Mouse (Mus musculus) activated CD4-positive, CD25-positive, alpha-beta regulatory T cell, adult 4 months (primary cell): ENCODE measurements at regions not wholly inside any gene's neighbourhood (a gene's known extent, or its start where the extent isn't known, plus 50 kb on each side); places are given as distances from the start of the nearest gene placed in this dataset.
A peak's percentile ranks its signal among the peaks of the same experiment; 100 is the strongest.

ENCODE experiments used
- ATAC-seq: one replicate; pipeline ENCODE4 v1.8.0; 2017

GRCm38 (mm10) chr9:61756224-61756800 is 158.0 kb downstream of the Rplp1 start:
- no peak for ATAC-seq

- no peak for ATAC-seq
Measured at GRCm38 (mm10) chr9:61755311-61755710, 159.0 kb downstream of the Rplp1 start.

- ATAC-seq = peak; percentile 34
Measured at GRCm38 (mm10) chr9:61753795-61754194, 160.5 kb downstream of the Rplp1 start.

GRCm38 (mm10) chr9:61749201-61749600 is 165.1 kb downstream of the Rplp1 start:
- peak; percentile 70 for ATAC-seq

- ATAC-seq = no peak
Measured at GRCm38 (mm10) chr9:61748416-61748815, 165.9 kb downstream of the Rplp1 start.

- no peak for ATAC-seq
Measured at GRCm38 (mm10) chr9:61746401-61746800, 167.9 kb downstream of the Rplp1 start.

GRCm38 (mm10) chr9:61745301-61745801 is 169.0 kb downstream of the Rplp1 start:
- no peak for ATAC-seq

- ATAC-seq = no peak
Measured at GRCm38 (mm10) chr9:61733540-61733939, 180.8 kb downstream of the Rplp1 start.

GRCm38 (mm10) chr9:61732747-61733146 is 181.6 kb downstream of the Rplp1 start:
- ATAC-seq = no peak

- no peak for ATAC-seq
Measured at GRCm38 (mm10) chr9:61728115-61728514, 186.2 kb downstream of the Rplp1 start.

GRCm38 (mm10) chr9:61727651-61728050 is 186.7 kb downstream of the Rplp1 start:
- ATAC-seq = no peak

- ATAC-seq = no peak
Measured at GRCm38 (mm10) chr9:61724070-61724469, 190.3 kb downstream of the Rplp1 start.

GRCm38 (mm10) chr9:61723021-61723581 is 191.2 kb downstream of the Rplp1 start:
- no peak for ATAC-seq

GRCm38 (mm10) chr9:61721851-61722250 is 192.5 kb downstream of the Rplp1 start:
- peak; percentile 62 for ATAC-seq

GRCm38 (mm10) chr9:61721071-61721470 is 193.3 kb downstream of the Rplp1 start:
- no peak for ATAC-seq

- ATAC-seq = no peak
Measured at GRCm38 (mm10) chr9:61720206-61720605, 194.1 kb downstream of the Rplp1 start.

GRCm38 (mm10) chr9:61716751-61717150 is 197.6 kb downstream of the Rplp1 start:
- no peak for ATAC-seq

- ATAC-seq = no peak
Measured at GRCm38 (mm10) chr9:61714331-61715035, 199.9 kb downstream of the Rplp1 start.

GRCm38 (mm10) chr9:61713806-61714205 is 200.5 kb downstream of the Rplp1 start:
- no peak for ATAC-seq

- no peak for ATAC-seq
Measured at GRCm38 (mm10) chr9:61711296-61711695, 203.0 kb downstream of the Rplp1 start.

- ATAC-seq = peak; percentile 94
Measured at GRCm38 (mm10) chr9:61707875-61708274, 206.5 kb downstream of the Rplp1 start.

GRCm38 (mm10) chr9:61707296-61707695 is 207.0 kb downstream of the Rplp1 start:
- ATAC-seq = no peak

- no peak for ATAC-seq
Measured at GRCm38 (mm10) chr9:61706263-61706755, 208.0 kb downstream of the Rplp1 start.
